Mouse (Mus musculus): ENCODE data around the gene Mmp28.

DNA sequence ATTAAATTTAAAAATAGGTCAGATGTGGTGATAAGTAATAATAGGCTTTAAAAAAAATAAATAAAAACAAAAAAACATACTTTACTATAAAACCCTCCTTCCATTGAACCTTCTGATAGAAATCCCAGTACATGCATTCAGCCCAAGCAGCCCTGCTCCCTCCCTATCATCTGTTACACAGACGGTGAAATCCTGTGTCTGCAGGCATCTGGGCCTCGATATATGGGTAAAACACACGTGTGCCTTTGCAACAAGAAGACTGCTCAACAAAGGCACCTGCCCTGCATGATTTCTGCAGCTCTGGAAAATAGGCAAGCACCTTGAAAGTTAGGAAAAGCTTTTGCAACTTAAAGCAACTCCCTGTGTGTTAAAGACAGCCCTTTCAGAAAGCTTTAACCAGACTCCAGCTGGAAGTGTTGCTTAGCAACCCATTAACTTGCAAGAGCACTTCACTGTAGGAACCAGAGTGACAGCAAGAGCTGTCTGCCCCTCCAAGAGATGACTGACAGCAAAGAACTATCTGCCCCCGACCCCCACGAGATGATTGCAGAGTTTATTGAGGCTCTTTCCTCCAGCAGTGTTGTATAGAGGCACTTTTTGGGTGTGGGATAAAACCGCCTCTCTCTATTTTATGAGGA is 68.0 kb downstream of the Mmp28 start:
- TF ChIP-seq CTCF (IDR thresholded peaks at IDR 0.05; ENCODE audit: insufficient read depth, low read length) (no peak), POLR2A (IDR thresholded peaks at IDR 0.05; ENCODE audit: borderline replicate concordance, extremely low read depth, low read depth, low read length) (no peak)

Measured in lung, adult 2 months (tissue).